Mouse (Mus musculus): ENCODE data around the gene Pdlim5. TPM values are rescaled to one million over a fixed set of nuclear protein-coding genes. Genes with fewer than 3 reads are reported as not detected.

The Pdlim5 gene
- total RNA-seq, 2 experiments from 2014 or later = 55.8 to 79.6 TPM

GRCm38 (mm10) chr3:142339440-142340251, 55.9 kb downstream of the Pdlim5 start:
- peak; percentile 27 for DNase-seq

- DNase-seq = no peak
Observed at GRCm38 (mm10) chr3:142338058-142338457, 57.4 kb downstream of the Pdlim5 start.

- no peak for DNase-seq
Observed at GRCm38 (mm10) chr3:142334496-142334895, 61.0 kb downstream of the Pdlim5 start.

- DNase-seq = no peak
Observed at GRCm38 (mm10) chr3:142333458-142333857, 62.0 kb downstream of the Pdlim5 start.

GRCm38 (mm10) chr3:142332716-142333115, 62.8 kb downstream of the Pdlim5 start:
- no peak for DNase-seq

GRCm38 (mm10) chr3:142331872-142332554, 63.5 kb downstream of the Pdlim5 start:
- DNase-seq = no peak

GRCm38 (mm10) chr3:142330425-142330824, 65.1 kb downstream of the Pdlim5 start:
- no peak for DNase-seq

- DNase-seq = no peak
Observed at GRCm38 (mm10) chr3:142323592-142323991, 71.9 kb downstream of the Pdlim5 start.

- DNase-seq = peak; percentile 84
Observed at GRCm38 (mm10) chr3:142321930-142322329, 73.6 kb downstream of the Pdlim5 start.

GRCm38 (mm10) chr3:142318147-142318546, 77.3 kb downstream of the Pdlim5 start:
- DNase-seq = peak; percentile 61

GRCm38 (mm10) chr3:142316138-142316740, 79.3 kb downstream of the Pdlim5 start:
- DNase-seq = no peak

GRCm38 (mm10) chr3:142311075-142311474, 84.4 kb downstream of the Pdlim5 start:
- DNase-seq = no peak

GRCm38 (mm10) chr3:142310446-142310845, 85.0 kb downstream of the Pdlim5 start:
- no peak for DNase-seq

- DNase-seq = no peak
Observed at GRCm38 (mm10) chr3:142295287-142295676, 100.2 kb downstream of the Pdlim5 start.

GRCm38 (mm10) chr3:142294616-142295286, 100.7 kb downstream of the Pdlim5 start:
- peak; percentile 25 for DNase-seq

GRCm38 (mm10) chr3:142293561-142293960, 101.9 kb downstream of the Pdlim5 start:
- peak; percentile 35 for DNase-seq

GRCm38 (mm10) chr3:142282706-142283105, 112.8 kb downstream of the Pdlim5 start:
- peak; percentile 68 for DNase-seq

- DNase-seq = no peak
Observed at GRCm38 (mm10) chr3:142281656-142282055, 113.8 kb downstream of the Pdlim5 start.

- no peak for DNase-seq
Observed at GRCm38 (mm10) chr3:142281093-142281445, 114.4 kb downstream of the Pdlim5 start.

- no peak for DNase-seq
Observed at GRCm38 (mm10) chr3:142280366-142281092, 115.0 kb downstream of the Pdlim5 start.

GRCm38 (mm10) chr3:142279011-142279410, 116.5 kb downstream of the Pdlim5 start:
- no peak for DNase-seq

GRCm38 (mm10) chr3:142276506-142276905, 119.0 kb downstream of the Pdlim5 start:
- no peak for DNase-seq

Data from adrenal gland, postnatal 10 days (tissue).